Mouse (Mus musculus) forebrain, embryonic 15.5 days (tissue): ENCODE measurements at regions not wholly inside any gene's neighbourhood (a gene's known extent, or its start where the extent isn't known, plus 50 kb on each side); places are given as distances from the start of the nearest gene placed in this dataset.

Source experiments
- ATAC-seq: fragments of 200-750 bp; cut with Nextera tagmentation; replicated peaks from 2 replicates; pipeline ENCODE4 v1.8.0; 2017; ENCODE audit warnings: mild to moderate bottlenecking, moderate TSS enrichment, moderate library complexity
- H3K27ac ChIP-seq: fragments of 300-500 bp; sonication (generic); replicated peaks from 2 replicates; pipeline ENCODE4 v1.5.1; 2015; ENCODE audit warnings: mild to moderate bottlenecking, inconsistent platforms
- H3K27me3 ChIP-seq: fragments of 300-500 bp; sonication (generic); 2 replicates; pipeline ENCODE4 v1.6.1; 2015; ENCODE audit warnings: inconsistent platforms
- H3K36me3 ChIP-seq: fragments of 300-500 bp; sonication (generic); 2 replicates; pipeline ENCODE4 v1.6.1; 2015; ENCODE audit warnings: mild to moderate bottlenecking, inconsistent platforms
- H3K4me1 ChIP-seq: fragments of 300-500 bp; sonication (generic); 2 replicates; pipeline ENCODE4 v1.6.1; 2015; ENCODE audit warnings: inconsistent platforms
- H3K4me2 ChIP-seq: fragments of 300-500 bp; sonication (generic); replicated peaks from 2 replicates; pipeline ENCODE4 v1.6.1; 2015; ENCODE audit warnings: mild to moderate bottlenecking, inconsistent platforms
- H3K4me3 ChIP-seq: fragments of 300-500 bp; sonication (generic); 2 replicates; pipeline ENCODE4 v1.5.1; 2015; ENCODE audit warnings: mild to moderate bottlenecking, inconsistent platforms
- H3K9ac ChIP-seq: fragments of 300-500 bp; sonication (generic); replicated peaks from 2 replicates; pipeline ENCODE4 v1.6.1; 2015; ENCODE audit warnings: mild to moderate bottlenecking, inconsistent platforms
- H3K9me3 ChIP-seq: fragments of 300-500 bp; sonication (generic); 2 replicates; pipeline ENCODE4 v1.6.1; 2016; ENCODE audit warnings: inconsistent platforms
- WGBS: fragments of 180-500 bp; shearing (Covaris S2); methylation state at CpG from one replicate; pipeline ENCODE4 v1.1.7; 2015; ENCODE audit warnings: mixed read lengths; 5-methylcytosine and 5-hydroxymethylcytosine counted together

GRCm38 (mm10) chr13:85773848-85774247 lies 272.9 kb downstream of the Cox7c start:
- H3K4me1 ChIP-seq = peaks cover 8% of the 10 kb centered on the region; the same call in 1 of the 2 replicates
- no peaks in the 10 kb centered on the region for H3K27me3 ChIP-seq
- H3K9me3 ChIP-seq = no peaks in the 10 kb centered on the region
- H3K4me2 ChIP-seq = no peak overlapping the region
- no peak overlapping the region for H3K4me3 ChIP-seq
- peak; percentile 88 for ATAC-seq
- no peaks in the 10 kb centered on the region for H3K36me3 ChIP-seq
- no peak overlapping the region for H3K9ac ChIP-seq
- WGBS = 66% methylated on average over 1 of the region's 1 CpGs
- no peak overlapping the region for H3K27ac ChIP-seq

GRCm38 (mm10) chr13:85771027-85771681 lies 275.6 kb downstream of the Cox7c start:
- 46% methylated on average over 3 of the region's 3 CpGs for WGBS
- H3K4me2 ChIP-seq = no peak overlapping the region
- no peaks in the 10 kb centered on the region for H3K9me3 ChIP-seq
- peak; percentile 41; the same call in 1 of the 2 replicates for ATAC-seq
- 0 out of 2 replicates have a peak overlapping the region, but pooled peaks have one; percentile 12 for H3K27ac ChIP-seq
- H3K27me3 ChIP-seq = no peaks in the 10 kb centered on the region
- H3K9ac ChIP-seq = no peak overlapping the region
- H3K36me3 ChIP-seq = no peaks in the 10 kb centered on the region
- no peak overlapping the region for H3K4me3 ChIP-seq
- H3K4me1 ChIP-seq = peaks cover 8% of the 10 kb centered on the region; the same call in 1 of the 2 replicates

GRCm38 (mm10) chr13:85770538-85770937 lies 276.2 kb downstream of the Cox7c start:
- ATAC-seq = peak; percentile 35; the same call in 1 of the 2 replicates

GRCm38 (mm10) chr13:85768520-85768919 lies 278.2 kb downstream of the Cox7c start:
- no peaks in the 10 kb centered on the region for H3K27me3 ChIP-seq
- H3K9ac ChIP-seq = no peak overlapping the region
- H3K4me1 ChIP-seq = 0 out of 2 replicates have a peak, but pooled peaks cover 4% of the 10 kb centered on the region
- no peaks in the 10 kb centered on the region for H3K36me3 ChIP-seq
- peak; percentile 59 for ATAC-seq
- no peaks in the 10 kb centered on the region for H3K9me3 ChIP-seq
- H3K27ac ChIP-seq = no peak overlapping the region
- H3K4me3 ChIP-seq = no peak overlapping the region
- H3K4me2 ChIP-seq = no peak overlapping the region
- WGBS = 28% methylated on average over 1 of the region's 1 CpGs

More at GRCm38 (mm10) chr13:85770538-85770937, 276.2 kb downstream of the Cox7c start:
- Histone ChIP-seq H3K4me2 (no peak overlapping the region), H3K36me3 (no peaks in the 10 kb centered on the region), H3K4me1 (peaks cover 8% of the 10 kb centered on the region; the same call in 1 of the 2 replicates), H3K9ac (no peak overlapping the region), H3K9me3 (no peaks in the 10 kb centered on the region), H3K27me3 (no peaks in the 10 kb centered on the region), H3K27ac (no peak overlapping the region), H3K4me3 (no peak overlapping the region)

- WGBS = 94% methylated on average over 3 of the region's 3 CpGs
- ATAC-seq = no peak
Measured at GRCm38 (mm10) chr13:85724616-85725015, 322.1 kb downstream of the Cox7c start.

GRCm38 (mm10) chr13:85724105-85724504 lies 322.6 kb downstream of the Cox7c start:
- no peak for ATAC-seq
- H3K27me3 ChIP-seq = no peaks in the 10 kb centered on the region

More at GRCm38 (mm10) chr13:85724616-85725015, 322.1 kb downstream of the Cox7c start:
- Histone ChIP-seq H3K4me1 (no peaks in the 10 kb centered on the region), H3K9me3 (no peaks in the 10 kb centered on the region), H3K27ac (no peak overlapping the region), H3K27me3 (no peaks in the 10 kb centered on the region), H3K9ac (no peak overlapping the region), H3K36me3 (no peaks in the 10 kb centered on the region), H3K4me3 (no peak overlapping the region), H3K4me2 (no peak overlapping the region)

GRCm38 (mm10) chr13:85720314-85720713 lies 326.4 kb downstream of the Cox7c start:
- ATAC-seq = no peak

More at GRCm38 (mm10) chr13:85724105-85724504, 322.6 kb downstream of the Cox7c start:
- Histone ChIP-seq H3K9me3 (no peaks in the 10 kb centered on the region), H3K4me2 (no peak overlapping the region), H3K4me3 (no peak overlapping the region), H3K36me3 (no peaks in the 10 kb centered on the region), H3K27ac (no peak overlapping the region), H3K4me1 (no peaks in the 10 kb centered on the region), H3K9ac (no peak overlapping the region)
- 91% methylated on average over 5 of the region's 5 CpGs for WGBS

GRCm38 (mm10) chr13:85715883-85716498 lies 330.7 kb downstream of the Cox7c start:
- Histone ChIP-seq H3K27ac (no peak overlapping the region), H3K27me3 (no peaks in the 10 kb centered on the region), H3K4me1 (no peaks in the 10 kb centered on the region), H3K4me3 (no peak overlapping the region), H3K4me2 (no peak overlapping the region), H3K9ac (no peak overlapping the region), H3K36me3 (no peaks in the 10 kb centered on the region), H3K9me3 (no peaks in the 10 kb centered on the region)
- 70% methylated on average over 2 of the region's 2 CpGs for WGBS
- ATAC-seq = peak; percentile 73

More at GRCm38 (mm10) chr13:85720314-85720713, 326.4 kb downstream of the Cox7c start:
- 91% methylated on average over 3 of the region's 3 CpGs for WGBS
- Histone ChIP-seq H3K36me3 (no peaks in the 10 kb centered on the region), H3K27ac (no peak overlapping the region), H3K27me3 (no peaks in the 10 kb centered on the region), H3K4me3 (no peak overlapping the region), H3K9ac (no peak overlapping the region), H3K4me1 (no peaks in the 10 kb centered on the region), H3K4me2 (no peak overlapping the region), H3K9me3 (no peaks in the 10 kb centered on the region)

- no peaks in the 10 kb centered on the region for H3K4me1 ChIP-seq
- H3K4me3 ChIP-seq = no peak overlapping the region
- ATAC-seq = no peak
- H3K9me3 ChIP-seq = no peaks in the 10 kb centered on the region
- no peak overlapping the region for H3K4me2 ChIP-seq
- no peaks in the 10 kb centered on the region for H3K27me3 ChIP-seq
- H3K9ac ChIP-seq = no peak overlapping the region
- H3K27ac ChIP-seq = no peak overlapping the region
- WGBS = 35% methylated on average over 1 of the region's 1 CpGs
- no peaks in the 10 kb centered on the region for H3K36me3 ChIP-seq
Measured at GRCm38 (mm10) chr13:85692374-85692773, 354.3 kb downstream of the Cox7c start.
